Mouse (Mus musculus) kidney, adult 2 months (tissue): ENCODE measurements at regions not wholly inside any gene's neighbourhood (a gene's known extent, or its start where the extent isn't known, plus 50 kb on each side); places are given as distances from the start of the nearest gene placed in this dataset.
"Not testable (repeated sequence)": the region's sequence is repeated elsewhere in the genome, so short reads cannot be mapped to it uniquely, and the experiment has no call there.

ENCODE experiments used
- DNase-seq: peaks from one replicate; pipeline ENCODE4 v3.0.0; 2021
- H3K27ac ChIP-seq: fragments of 200-500 bp; 2 replicates; pipeline ENCODE4 v1.5.1; 2012; ENCODE audit warnings: low read depth, low read length, control low read depth, inconsistent platforms; ENCODE audit not compliant: insufficient read depth
- H3K27me3 ChIP-seq: fragments of 200-500 bp; replicated peaks from 2 replicates; pipeline ENCODE4 v1.6.1; 2012; ENCODE audit warnings: mild to moderate bottlenecking, moderate library complexity, low read length, inconsistent platforms; ENCODE audit not compliant: control insufficient read depth, insufficient read depth
- H3K36me3 ChIP-seq: fragments of 200-500 bp; 2 replicates; pipeline ENCODE4 v1.6.1; 2012; ENCODE audit warnings: mild to moderate bottlenecking, moderate library complexity, low read length, inconsistent platforms; ENCODE audit not compliant: control insufficient read depth, insufficient read depth
- H3K4me1 ChIP-seq: fragments of 200-500 bp; 2 replicates; pipeline ENCODE4 v1.6.1; 2011; ENCODE audit warnings: low read length; ENCODE audit not compliant: control insufficient read depth, insufficient read depth
- H3K4me3 ChIP-seq: fragments of 200-500 bp; 2 replicates; pipeline ENCODE4 v1.5.1; 2011; ENCODE audit warnings: mild to moderate bottlenecking, low read depth, low read length, control low read depth; ENCODE audit not compliant: insufficient read depth
- CTCF ChIP-seq: fragments of 200-500 bp; conservative IDR thresholded peaks from 2 replicates; pipeline ENCODE4 v1.5.1; 2011; ENCODE audit warnings: low read depth, mild to moderate bottlenecking, control low read depth, low read length, moderate library complexity, mixed read lengths; ENCODE audit not compliant: insufficient read depth, insufficient read length
- POLR2A ChIP-seq: fragments of 200-500 bp; IDR thresholded peaks from one replicate; pipeline ENCODE4 v1.6.1; 2011; ENCODE audit warnings: low read depth, low read length, control low read depth
- WGBS: fragments of 180-500 bp; shearing (Covaris S2); methylation state at CpG from one replicate; pipeline ENCODE4 v1.1.7; 2018; 5-methylcytosine and 5-hydroxymethylcytosine counted together

DNA sequence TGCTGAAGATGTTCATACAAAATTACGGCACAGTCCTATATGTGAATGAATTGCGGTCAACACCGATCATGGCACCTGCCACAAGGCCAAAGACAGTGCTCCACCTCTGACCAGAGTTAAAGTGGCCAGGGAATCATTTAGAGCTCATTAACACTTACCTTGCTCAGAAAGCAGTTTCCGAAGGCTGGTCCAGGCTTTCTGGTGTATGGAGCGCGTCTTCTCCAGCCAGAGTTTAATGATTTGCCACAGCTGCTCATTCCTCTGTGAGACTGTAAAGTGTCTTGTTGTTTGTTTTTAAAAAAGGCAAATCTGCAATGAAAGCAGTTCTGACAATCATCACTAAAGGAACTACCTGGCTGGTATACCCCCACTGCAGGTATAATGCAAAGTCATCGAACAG, 256.7 kb downstream of the Nfkbiz start:
- H3K27ac ChIP-seq: no peak overlapping the region
- H3K36me3 ChIP-seq: no peaks in the 10 kb centered on the region
- 52% methylated on average over 7 of the region's 7 CpGs for whole genome bisulfite sequencing
- TF ChIP-seq CTCF: no peak
- no peak for TF ChIP-seq POLR2A
- peaks cover 4% of the 10 kb centered on the region; the same call in 1 of the 2 replicates for H3K4me1 ChIP-seq
- H3K27me3 ChIP-seq: no peaks in the 10 kb centered on the region
- peak; percentile 80 for DNase-seq
- no peak overlapping the region for H3K4me3 ChIP-seq

DNA sequence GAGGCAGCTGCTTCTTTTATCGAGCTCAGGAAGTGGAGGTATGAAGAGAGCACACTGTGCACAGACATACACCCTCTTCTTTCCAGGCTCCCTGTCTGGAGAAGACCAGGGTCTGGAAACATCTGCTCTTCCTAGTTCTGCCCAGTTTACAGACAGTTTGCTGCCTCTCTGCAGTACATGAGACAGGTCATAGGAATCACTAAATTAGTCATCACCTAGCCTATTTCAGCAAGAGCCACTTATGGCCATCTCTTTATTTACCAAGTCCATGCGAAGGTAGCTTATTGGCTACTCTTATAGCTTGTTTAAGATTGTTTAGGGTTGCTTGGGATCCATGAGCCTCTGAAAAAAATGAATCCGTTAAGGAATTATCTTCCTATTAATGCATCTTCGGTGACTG, 257.9 kb downstream of the Nfkbiz start:
- no peak for DNase-seq
- Histone ChIP-seq H3K4me3 (no peak overlapping the region), H3K36me3 (no peaks in the 10 kb centered on the region), H3K27me3 (no peaks in the 10 kb centered on the region), H3K4me1 (peaks cover 4% of the 10 kb centered on the region; the same call in 1 of the 2 replicates), H3K27ac (no peak overlapping the region)
- 79% methylated on average over 4 of the region's 4 CpGs for WGBS
- TF ChIP-seq POLR2A: no peak
- TF ChIP-seq CTCF: no peak

DNA sequence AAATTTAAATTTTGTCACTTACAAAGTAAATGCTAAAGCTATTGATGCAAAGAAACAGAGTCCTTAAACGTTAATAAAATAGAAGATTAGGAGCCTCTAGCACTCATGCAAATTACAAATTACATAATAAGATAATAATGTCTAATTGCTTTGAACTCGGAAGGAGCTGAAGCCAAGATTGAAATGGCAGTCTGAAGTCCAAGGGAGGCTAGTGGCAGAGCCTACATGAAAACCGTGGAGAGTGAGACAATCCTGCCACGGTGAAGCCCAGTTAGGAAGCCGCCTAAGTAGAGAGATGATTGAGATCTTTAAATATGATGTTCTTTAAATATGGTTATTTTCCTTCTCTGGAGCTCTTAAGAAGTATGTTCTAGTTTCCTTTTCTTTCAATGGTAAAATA, 260.0 kb downstream of the Nfkbiz start:
- no peaks in the 10 kb centered on the region for H3K36me3 ChIP-seq
- TF ChIP-seq CTCF (no peak), POLR2A (no peak)
- WGBS: 57% methylated on average over 5 of the region's 5 CpGs
- H3K27ac ChIP-seq: no peak overlapping the region
- H3K27me3 ChIP-seq: no peaks in the 10 kb centered on the region
- H3K4me1 ChIP-seq: peaks cover 4% of the 10 kb centered on the region; the same call in 1 of the 2 replicates
- no peak overlapping the region for H3K4me3 ChIP-seq
- DNase-seq: peak; percentile 67

DNA sequence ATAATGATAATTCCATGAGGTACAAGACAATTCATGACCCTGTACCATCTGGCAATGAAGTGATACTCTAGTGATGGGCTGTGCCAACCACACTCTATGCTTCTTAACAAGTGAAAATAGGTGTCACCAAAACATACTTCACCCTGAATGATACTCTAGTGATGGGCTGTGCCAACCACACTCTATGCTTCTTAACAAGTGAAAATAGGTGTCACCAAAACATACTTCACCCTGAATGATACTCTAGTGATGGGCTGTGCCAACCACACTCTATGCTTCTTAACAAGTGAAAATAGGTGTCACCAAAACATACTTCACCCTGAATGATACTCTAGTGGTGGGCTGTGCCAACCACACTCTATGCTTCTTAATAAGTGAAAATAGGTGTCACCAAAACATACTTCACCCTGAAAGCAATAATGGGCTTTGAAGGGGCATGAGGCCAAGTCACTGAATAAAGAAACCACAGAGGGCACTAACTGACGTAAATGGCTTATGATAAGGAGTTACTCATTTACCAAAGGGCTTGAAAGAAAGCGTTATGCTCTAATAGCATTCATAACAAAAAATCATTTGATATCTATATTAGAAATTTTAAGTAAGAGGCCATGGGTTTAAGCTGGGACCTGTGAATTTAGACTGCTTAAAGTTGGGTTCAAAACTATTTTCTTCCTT, 263.0 kb downstream of the Nfkbiz start:
- H3K27ac ChIP-seq, H3K27me3 ChIP-seq, H3K4me1 ChIP-seq, DNase-seq, H3K4me3 ChIP-seq, H3K36me3 ChIP-seq: not testable (repeated sequence)
- 73% methylated on average over 2 of the region's 2 CpGs for WGBS

DNA sequence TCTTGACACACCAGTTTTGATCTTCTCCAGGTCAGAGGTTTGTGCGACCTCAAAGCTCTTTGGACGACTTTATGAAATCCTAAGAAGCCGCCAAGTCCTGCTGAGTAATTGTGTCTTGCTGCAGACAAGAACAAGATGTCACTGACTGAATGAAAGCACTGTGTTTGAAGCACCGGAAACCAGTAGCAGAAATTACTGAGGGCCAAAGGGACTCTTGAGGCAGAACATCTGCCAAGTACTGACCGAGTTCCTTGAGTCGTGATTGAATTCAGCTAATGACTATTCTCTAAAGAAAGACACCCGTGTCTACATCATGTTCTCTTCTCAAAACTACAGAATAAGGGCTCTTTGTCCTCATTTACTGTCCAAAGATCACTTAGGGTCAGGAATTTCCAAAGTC, 267.6 kb downstream of the Nfkbiz start:
- H3K36me3 ChIP-seq: no peaks in the 10 kb centered on the region
- no peak overlapping the region for H3K4me3 ChIP-seq
- TF ChIP-seq POLR2A (no peak), CTCF (no peak)
- H3K27me3 ChIP-seq: no peaks in the 10 kb centered on the region
- H3K4me1 ChIP-seq: peaks cover 3% of the 10 kb centered on the region; the same call in 1 of the 2 replicates
- peak; percentile 56 for DNase-seq
- no peak overlapping the region for H3K27ac ChIP-seq
- WGBS: 47% methylated on average over 7 of the region's 7 CpGs

DNA sequence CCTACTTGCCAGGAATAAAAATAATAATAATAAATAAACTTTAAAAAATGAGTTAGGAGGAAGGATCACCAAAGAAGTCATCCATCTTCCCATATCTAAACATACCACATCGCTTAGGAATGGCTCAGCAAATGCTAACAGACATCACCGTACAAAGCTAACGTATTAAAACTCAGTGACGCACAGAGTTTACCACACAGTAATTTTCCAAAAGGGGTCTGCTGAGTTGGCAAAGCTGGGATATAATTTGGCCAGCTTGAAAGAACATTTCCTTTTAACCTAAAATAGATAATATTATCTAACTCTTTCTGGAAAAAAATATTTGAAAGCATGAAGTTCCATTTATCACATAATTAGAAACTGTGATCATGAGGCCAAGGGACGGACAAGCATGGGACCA, 268.6 kb downstream of the Nfkbiz start:
- peaks cover 3% of the 10 kb centered on the region; the same call in 1 of the 2 replicates for H3K4me1 ChIP-seq
- no peaks in the 10 kb centered on the region for H3K27me3 ChIP-seq
- no peaks in the 10 kb centered on the region for H3K36me3 ChIP-seq
- 72% methylated on average over 5 of the region's 5 CpGs for WGBS
- H3K27ac ChIP-seq: no peak overlapping the region
- no peak for TF ChIP-seq CTCF
- no peak for TF ChIP-seq POLR2A
- no peak overlapping the region for H3K4me3 ChIP-seq
- peak; percentile 24 for DNase-seq

DNA sequence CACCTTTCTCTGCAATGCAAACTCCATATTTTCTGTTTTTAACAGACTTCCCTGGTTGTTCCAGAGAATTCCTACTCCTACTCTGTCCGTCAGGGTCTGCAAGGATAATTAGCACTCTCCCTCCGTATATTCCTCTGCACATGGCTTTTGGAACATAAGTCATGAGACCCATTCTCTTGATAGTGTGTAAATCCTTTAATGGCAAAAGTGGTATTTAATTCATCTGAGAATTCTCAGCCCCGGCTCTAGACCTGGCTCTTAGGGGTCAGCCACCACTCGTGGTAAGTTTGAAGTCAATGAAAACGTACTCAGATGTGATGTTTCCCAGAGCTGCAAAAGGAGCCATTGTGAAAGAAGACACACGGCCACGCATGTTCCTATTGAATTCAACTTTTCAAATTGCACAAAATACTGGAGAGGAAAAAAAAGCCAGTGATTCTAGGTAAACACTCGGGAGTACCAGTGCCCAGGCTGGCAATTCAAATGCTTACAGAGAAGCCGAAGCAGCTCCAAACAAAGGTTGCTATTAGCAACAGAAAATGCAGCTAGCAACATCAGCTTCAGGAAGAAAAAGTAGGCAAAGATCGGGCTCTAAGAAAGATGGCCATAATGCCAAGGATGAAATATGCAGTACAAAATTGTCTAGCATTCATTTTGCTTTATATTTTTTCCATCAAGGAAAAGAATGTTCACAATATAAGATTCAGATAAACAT, 258.2 kb upstream of the Zpld1 start:
- Histone ChIP-seq H3K27ac (no peak overlapping the region), H3K36me3 (no peaks in the 10 kb centered on the region), H3K4me1 (no peaks in the 10 kb centered on the region), H3K27me3 (no peaks in the 10 kb centered on the region), H3K4me3 (no peak overlapping the region)
- TF ChIP-seq CTCF: no peak
- TF ChIP-seq POLR2A: no peak
- 71% methylated on average over 10 of the region's 10 CpGs for WGBS
- no peak for DNase-seq
